Mouse (Mus musculus): ENCODE results near the gene Rpl19.

GRCm38 (mm10) chr11:98037871-98038270, 11.4 kb downstream of the Rpl19 start:
- TF ChIP-seq CTCF (IDR thresholded peaks at IDR 0.05; ENCODE audit: borderline replicate concordance, control insufficient read depth, extremely low read depth, insufficient read depth, low read length, poor library complexity) (no peak), POLR2A (IDR thresholded peaks at IDR 0.05; ENCODE audit: control insufficient read depth, extremely low read depth, insufficient read depth, low read length, poor library complexity) (no peak)

Measured in thymus, adult 2 months (tissue).